ENCODE assay signal across 8 mouse cellular contexts in the genomic region with DNA sequence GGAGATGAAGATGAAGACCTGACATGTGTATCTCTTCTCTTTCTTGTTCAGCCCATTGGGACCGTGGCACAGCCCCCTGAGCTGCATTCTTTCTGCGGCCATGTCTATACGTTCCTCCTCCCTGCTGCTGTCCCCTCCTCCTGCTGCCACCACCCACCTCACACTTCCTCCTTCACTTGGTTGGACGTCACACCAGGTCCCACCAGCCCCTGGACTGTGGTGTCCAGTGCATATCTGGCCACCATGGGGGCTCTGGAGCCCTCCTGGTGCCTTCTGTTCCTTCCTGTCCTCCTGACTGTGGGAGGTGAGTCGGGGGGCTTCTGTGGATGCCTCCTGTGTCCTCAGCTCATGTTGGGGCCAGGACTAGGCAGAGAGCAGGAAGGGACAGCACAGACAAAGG. TPM values are rescaled to one million over a fixed set of nuclear protein-coding genes. Genes with fewer than 3 reads are reported as not detected.
A peak's percentile ranks its signal among the peaks of the same experiment; 100 is the strongest.
DNase-seq lines count a peak whose midpoint lies in the region; ATAC-seq and TF ChIP-seq lines count a peak whose summit lies in the region.

Gene Tyrobp, plus strand, starts transcription at position 165 of the 400 bp plus-strand sequence.

- intact Hi-C loops in heart, postnatal 36 days (cut with DNase I), result no loop called here

- no peak within 1 kb of the TSS for H3K4me2 ChIP-seq in kidney, embryonic 15.5 days
- no peak within 1 kb of the TSS for H3K4me2 ChIP-seq in limb, embryonic 13.5 days (replicated peaks)
- no peak within 1 kb of the TSS for H3K4me2 ChIP-seq in midbrain, postnatal 0 days (ENCODE audit: low read depth, low read length, poor library complexity, severe bottlenecking)

- H3K4me1 ChIP-seq in kidney, embryonic 15.5 days, result no peaks in the 10 kb centered on the region
- H3K4me1 ChIP-seq in limb, embryonic 13.5 days, result no peaks in the 10 kb centered on the region
- no peaks in the 10 kb centered on the region for H3K4me1 ChIP-seq in midbrain, postnatal 0 days (ENCODE audit: insufficient read depth, low read length)

- no peak for TF ChIP-seq POLR2A in brain, embryonic 14.5 days (IDR thresholded peaks at IDR 0.05; ENCODE audit: borderline replicate concordance, extremely low read depth, insufficient read depth, insufficient read length, poor library complexity, severe bottlenecking)

- ATAC-seq in kidney, embryonic 15.5 days (replicated peaks; ENCODE audit: low FRiP score), result no peak
- ATAC-seq in limb, embryonic 13.5 days (ENCODE audit: low FRiP score, low read depth), result no peak
- no peak for ATAC-seq in midbrain, postnatal 0 days (ENCODE audit: low FRiP score)

- 0 out of 2 replicates have a peak, but pooled peaks cover 4% of the 10 kb centered on the region for H3K27me3 ChIP-seq in kidney, embryonic 15.5 days
- H3K27me3 ChIP-seq in limb, embryonic 13.5 days, result peaks cover 9% of the 10 kb centered on the region; the same call in 1 of the 2 replicates
- 0 out of 2 replicates have a peak, but pooled peaks cover 3% of the 10 kb centered on the region for H3K27me3 ChIP-seq in midbrain, postnatal 0 days (ENCODE audit: insufficient read depth, low read length)

- H3K27ac ChIP-seq in kidney, embryonic 15.5 days, result no peak within 1 kb of the TSS; the same call in 1 of the 2 replicates
- no peak within 1 kb of the TSS for H3K27ac ChIP-seq in limb, embryonic 13.5 days
- H3K27ac ChIP-seq in midbrain, postnatal 0 days (ENCODE audit: low read depth, low read length), result no peak within 1 kb of the TSS

- H3K9ac ChIP-seq in kidney, embryonic 15.5 days, result no peak within 1 kb of the TSS
- no peak within 1 kb of the TSS for H3K9ac ChIP-seq in limb, embryonic 13.5 days
- no peak within 1 kb of the TSS for H3K9ac ChIP-seq in midbrain, postnatal 0 days (replicated peaks; ENCODE audit: low read length, poor library complexity, severe bottlenecking)

- H3K4me3 ChIP-seq in kidney, embryonic 15.5 days (replicated peaks), result no peak within 1 kb of the TSS
- H3K4me3 ChIP-seq in limb, embryonic 13.5 days, result no peak within 1 kb of the TSS
- H3K4me3 ChIP-seq in midbrain, postnatal 0 days (ENCODE audit: low read depth, low read length), result no peak within 1 kb of the TSS

- WGBS in kidney, embryonic 15.5 days, result 68% methylated on average over 5 of the region's 5 CpGs
- 63% methylated on average over 5 of the region's 5 CpGs for WGBS in limb, embryonic 13.5 days
- WGBS in midbrain, postnatal 0 days, result 67% methylated on average over 5 of the region's 5 CpGs

- H3K9me3 ChIP-seq in kidney, embryonic 15.5 days (replicated peaks), result no peaks in the 10 kb centered on the region
- H3K9me3 ChIP-seq in limb, embryonic 13.5 days, result peaks cover 4% of the 10 kb centered on the region; the same call in 1 of the 2 replicates
- H3K9me3 ChIP-seq in midbrain, postnatal 0 days (ENCODE audit: low read length), result no peaks in the 10 kb centered on the region

- no peak for DNase-seq in kidney, adult 11 months
- no peak for DNase-seq in brain, embryonic 14.5 days (ENCODE audit: low read depth)
- peak; percentile 24 to 42 for DNase-seq in heart, postnatal 36 days
- no peak for DNase-seq in midbrain, postnatal 0 days (ENCODE audit: low spot score)
- no peak for DNase-seq in urinary bladder, postnatal 10 days (ENCODE audit: low spot score)
- no peak for DNase-seq in frontal cortex, postnatal 10 days (ENCODE audit: low spot score in 2 of 2)

- no peak for TF ChIP-seq CTCF in brain, embryonic 14.5 days (IDR thresholded peaks at IDR 0.05; ENCODE audit: borderline replicate concordance, extremely low read depth, insufficient read depth, insufficient read length)
- no peak for TF ChIP-seq CTCF in midbrain, postnatal 0 days (IDR thresholded peaks at IDR 0.05)

- H3K36me3 ChIP-seq in kidney, embryonic 15.5 days, result no peaks in the 10 kb centered on the region
- H3K36me3 ChIP-seq in limb, embryonic 13.5 days, result no peaks in the 10 kb centered on the region
- no peaks in the 10 kb centered on the region for H3K36me3 ChIP-seq in midbrain, postnatal 0 days (ENCODE audit: insufficient read depth, low read length)

RNA-seq across cellular contexts. Expression of gene Tyrobp, which starts in this region (rescaled TPM):
- 33.8 and 37.9 TPM in 2 replicates for polyA plus RNA-seq in kidney, embryonic 15.5 days (2015; fragmentation: Nextera tagmentation; extraction: Ambion mirVana)
- polyA plus RNA-seq in brain, embryonic 14.5 days (2012; rRNA removed), result 21.7 and 27.8 TPM in 2 replicates
- total RNA-seq in heart, postnatal 36 days (2021), result 10 to 100 TPM; 22.1 to 22.4 TPM
- polyA plus RNA-seq in limb, embryonic 13.5 days (2015; fragmentation: Nextera tagmentation; extraction: Ambion mirVana), result 29.7 and 32.7 TPM in 2 replicates
- total RNA-seq in midbrain, postnatal 0 days (2014; rRNA removed), result 20.6 and 23.5 TPM in 2 replicates
- 43.7 and 46.5 TPM in 2 replicates for polyA plus RNA-seq in midbrain, postnatal 0 days (2015; fragmentation: Nextera tagmentation; extraction: Ambion mirVana)

Comparison
In these comparisons a context has a peak if more than half of its experiments do, and no peak if none do; other contexts are left out.
1. DNase-seq: peak in heart, postnatal 36 days (2 of 2); none in kidney, adult 11 months (single experiment), brain, embryonic 14.5 days (single experiment), midbrain, postnatal 0 days (single experiment), urinary bladder, postnatal 10 days (single experiment) and frontal cortex, postnatal 10 days (0 of 2).